Mouse (Mus musculus) G1E (cell line): ENCODE results near the gene Cdkal1. TPM values are rescaled to one million over a fixed set of nuclear protein-coding genes. Genes with fewer than 3 reads are reported as not detected.

Experiments
- ATAC-seq: 2 replicates; pipeline ENCODE4 v1.8.0; 2016; ENCODE audit warnings: mild to moderate bottlenecking; ENCODE audit not compliant: insufficient number of reproducible peaks, poor library complexity, low FRiP score, severe bottlenecking; ENCODE audit errors: extremely low read depth
- DNase-seq: peaks from one replicate; pipeline ENCODE4 v3.0.0; 2012; ENCODE audit warnings: low spot score
- H3K27me3 ChIP-seq: 2 replicates; pipeline ENCODE4 v1.6.1; 2012; ENCODE audit warnings: mild to moderate bottlenecking, low read length, inconsistent platforms; ENCODE audit not compliant: insufficient read depth
- H3K36me3 ChIP-seq: replicated peaks from 2 replicates; pipeline ENCODE3; 2012; ENCODE audit warnings: mild to moderate bottlenecking, inconsistent platforms
- H3K4me1 ChIP-seq: 2 replicates; pipeline ENCODE4 v1.6.1; 2012; ENCODE audit warnings: low read depth, low read length, inconsistent platforms, mixed read lengths; ENCODE audit not compliant: insufficient read depth
- H3K4me3 ChIP-seq: 2 replicates; pipeline ENCODE4 v1.5.1; 2012; ENCODE audit warnings: low read depth, mild to moderate bottlenecking, inconsistent platforms, low read length, moderate library complexity, mixed read lengths
- H3K9me3 ChIP-seq: replicated peaks from 2 replicates; pipeline ENCODE4 v1.6.1; 2012; ENCODE audit warnings: inconsistent platforms
- CTCF ChIP-seq: IDR thresholded peaks from 2 replicates; pipeline ENCODE4 v1.5.1; 2012; ENCODE audit warnings: low read depth, low read length, inconsistent platforms, mixed read lengths
- GATA1 ChIP-seq: IDR thresholded peaks from 2 replicates; pipeline ENCODE4 v1.6.1; 2012; ENCODE audit warnings: borderline replicate concordance, low read length, inconsistent platforms, mixed read lengths
- GATA2 ChIP-seq: IDR thresholded peaks from 2 replicates; pipeline ENCODE4 v1.6.1; 2012; ENCODE audit warnings: low read depth, low read length, inconsistent platforms, borderline replicate concordance
- POLR2AphosphoS5 ChIP-seq: IDR thresholded peaks from 2 replicates; pipeline ENCODE4 v1.6.1; 2012; ENCODE audit warnings: low read depth, low read length, inconsistent platforms; ENCODE audit not compliant: insufficient replicate concordance
- TAL1 ChIP-seq: conservative IDR thresholded peaks from 2 replicates; pipeline ENCODE4 v1.6.1; 2012; ENCODE audit warnings: low read depth, low read length, inconsistent platforms, mixed read lengths
- polyA plus RNA-seq: library from polyadenylated mRNA; stranded (reverse); fragments of >175 nt; gene quantifications from 2 replicates; pipeline ENCODE4 v1.2.3, GENCODE M21; 2012
- total RNA-seq, 2 experiments: library from RNA; stranded (forward) in 1 of 2; stranded (reverse) in 1 of 2; fragments of 200-1000 nt in 1 of 2; fragments of >200 nt in 1 of 2; fragmentation: Nextera tagmentation in 1 of 2; gene quantifications; 2 replicates each; pipeline ENCODE4 v1.2.3; 2014 to 2017

Cdkal1 gene
- total and polyA plus RNA-seq, 3 experiments: 0.98 to 53.9 (median 35.6) TPM

DNA sequence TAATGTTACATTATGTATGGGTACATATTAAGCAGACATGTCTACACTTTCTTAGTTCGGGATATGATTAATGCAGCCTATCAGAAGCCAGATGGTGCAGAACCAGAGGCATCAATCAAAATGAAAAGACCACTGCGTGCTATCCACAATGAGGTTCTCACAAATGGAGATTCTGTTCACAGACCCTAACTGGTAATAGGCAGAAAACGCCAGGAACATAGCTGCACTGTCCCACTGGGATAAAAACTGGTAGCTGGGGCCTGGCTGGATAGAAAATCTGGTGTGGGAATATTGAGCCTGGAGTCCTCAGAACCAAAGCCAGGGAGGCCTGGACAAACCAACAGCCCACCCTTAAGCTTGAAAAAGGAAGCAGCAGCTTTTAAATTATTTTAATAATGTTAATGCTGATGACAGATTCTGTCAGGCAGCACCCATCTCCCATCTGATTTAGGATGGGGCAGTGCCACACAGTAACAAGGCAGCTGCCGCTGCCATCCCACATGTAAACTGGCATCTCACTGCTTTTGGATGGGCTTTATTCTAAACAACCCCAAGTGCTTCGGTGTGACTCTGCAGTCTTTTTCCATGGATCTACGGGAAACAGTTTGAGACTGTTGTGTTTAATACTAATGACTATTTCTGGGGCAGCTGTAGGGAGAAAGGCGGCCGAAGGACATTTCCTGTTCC lies 438.9 kb downstream of the Cdkal1 start:
- Histone ChIP-seq H3K9me3 (no peaks in the 10 kb centered on the region), H3K4me3 (no peak overlapping the region), H3K27me3 (no peaks in the 10 kb centered on the region), H3K4me1 (no peaks in the 10 kb centered on the region), H3K36me3 (peaks cover 6% of the 10 kb centered on the region)
- no peak for DNase-seq
- TF ChIP-seq GATA2: no peak
- no peak for TF ChIP-seq GATA1
- TF ChIP-seq TAL1: no peak
- no peak for TF ChIP-seq CTCF
- no peak for TF ChIP-seq POLR2AphosphoS5
- ATAC-seq: no peak

DNA sequence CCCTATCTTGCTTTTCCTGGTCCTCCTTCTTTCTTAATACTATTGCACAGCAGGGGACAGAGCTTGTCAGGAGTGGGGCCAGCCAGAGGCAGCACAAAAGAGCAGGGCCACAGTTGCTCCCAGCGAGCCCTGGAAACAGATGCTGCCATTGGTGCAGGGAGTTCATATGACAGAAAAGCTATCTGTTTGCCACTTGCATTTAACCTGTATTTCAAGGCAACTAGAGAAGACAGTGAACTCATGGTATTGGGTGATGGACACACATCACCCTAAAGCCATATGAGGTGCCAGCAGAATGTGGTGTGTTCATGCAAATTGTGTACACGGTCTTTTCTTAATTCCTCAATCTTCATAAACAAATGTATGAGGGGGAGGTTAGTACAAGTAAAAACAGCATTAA lies 439.5 kb downstream of the Cdkal1 start:
- DNase-seq (no peak), ATAC-seq (no peak)
- H3K27me3 ChIP-seq: no peaks in the 10 kb centered on the region
- no peaks in the 10 kb centered on the region for H3K9me3 ChIP-seq
- peaks cover 6% of the 10 kb centered on the region for H3K36me3 ChIP-seq
- no peaks in the 10 kb centered on the region for H3K4me1 ChIP-seq
- no peak overlapping the region for H3K4me3 ChIP-seq
- TF ChIP-seq POLR2AphosphoS5 (no peak), TAL1 (no peak), GATA1 (no peak), GATA2 (no peak), CTCF (no peak)

DNA sequence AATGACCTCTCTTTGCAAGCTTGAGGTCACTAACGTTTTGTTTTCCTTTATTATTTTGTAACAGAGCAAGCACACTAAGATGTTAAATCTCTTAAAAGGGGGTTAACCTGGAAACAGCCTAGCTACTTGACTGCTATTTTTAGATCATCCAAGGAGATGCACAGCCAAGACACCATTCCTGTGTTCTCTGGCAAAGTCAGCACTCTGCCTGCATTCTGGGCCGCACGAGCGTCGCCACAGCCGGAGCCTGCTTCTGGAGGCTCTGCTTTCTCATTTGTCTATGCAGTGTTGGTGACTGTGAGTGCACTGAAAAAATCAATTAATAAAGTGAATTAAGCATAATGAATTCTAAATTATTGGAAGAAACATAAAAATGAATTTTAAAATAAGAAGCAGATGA lies 440.6 kb downstream of the Cdkal1 start:
- DNase-seq (no peak), ATAC-seq (no peak)
- TF ChIP-seq CTCF (no peak), GATA2 (no peak), TAL1 (no peak), GATA1 (no peak), POLR2AphosphoS5 (no peak)
- H3K4me1 ChIP-seq: no peaks in the 10 kb centered on the region
- peaks cover 6% of the 10 kb centered on the region for H3K36me3 ChIP-seq
- H3K27me3 ChIP-seq: no peaks in the 10 kb centered on the region
- no peak overlapping the region for H3K4me3 ChIP-seq
- no peaks in the 10 kb centered on the region for H3K9me3 ChIP-seq

DNA sequence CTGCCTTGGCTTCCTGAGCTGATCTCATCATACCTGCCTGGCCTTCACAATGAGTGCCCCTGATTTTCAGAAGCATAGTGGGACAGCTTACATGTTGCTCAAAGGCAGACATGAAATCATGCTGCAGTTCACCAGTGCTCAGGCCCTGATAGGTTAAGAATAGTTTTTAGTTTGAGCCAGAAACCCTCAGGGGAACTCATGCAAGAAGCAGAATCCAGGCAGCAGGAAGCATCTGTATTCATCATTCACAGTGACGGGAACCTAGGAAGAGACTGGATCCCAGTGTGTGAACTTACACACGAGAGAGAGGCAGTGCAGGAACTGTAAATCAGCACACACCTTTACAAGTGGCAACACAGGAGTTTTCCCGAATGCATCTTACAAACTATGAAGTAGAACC lies 441.0 kb downstream of the Cdkal1 start:
- ATAC-seq: no peak
- no peaks in the 10 kb centered on the region for H3K27me3 ChIP-seq
- H3K9me3 ChIP-seq: no peaks in the 10 kb centered on the region
- TF ChIP-seq TAL1 (no peak), CTCF (no peak), POLR2AphosphoS5 (no peak), GATA2 (no peak), GATA1 (no peak)
- H3K4me3 ChIP-seq: no peak overlapping the region
- DNase-seq: no peak
- peaks cover 6% of the 10 kb centered on the region for H3K36me3 ChIP-seq
- no peaks in the 10 kb centered on the region for H3K4me1 ChIP-seq

DNA sequence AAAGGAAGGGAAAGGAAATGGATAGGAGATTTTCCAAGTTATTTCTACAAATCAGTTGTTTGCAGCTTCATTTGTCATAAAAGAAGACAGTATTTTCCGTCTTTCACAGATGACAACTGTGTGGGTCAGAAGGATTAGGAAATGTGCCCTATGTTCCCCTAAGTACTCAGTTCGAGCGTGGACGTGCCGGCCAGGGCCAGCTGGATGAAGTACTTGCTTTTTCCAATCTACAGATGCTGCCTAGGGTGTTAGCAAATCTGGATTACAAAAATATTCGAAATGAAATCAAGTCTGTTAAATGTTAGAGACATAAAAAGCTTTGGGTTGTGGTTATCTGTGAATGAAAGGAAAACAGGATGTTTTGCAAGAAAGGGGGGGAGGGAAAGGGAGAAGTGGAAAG lies 444.3 kb downstream of the Cdkal1 start:
- DNase-seq (no peak), ATAC-seq (no peak)
- TF ChIP-seq GATA1 (no peak), POLR2AphosphoS5 (no peak), CTCF (no peak), GATA2 (no peak)
- H3K4me3 ChIP-seq: no peak overlapping the region
- no peaks in the 10 kb centered on the region for H3K4me1 ChIP-seq
- H3K9me3 ChIP-seq: no peaks in the 10 kb centered on the region
- H3K36me3 ChIP-seq: peaks cover 14% of the 10 kb centered on the region
- no peaks in the 10 kb centered on the region for H3K27me3 ChIP-seq

DNA sequence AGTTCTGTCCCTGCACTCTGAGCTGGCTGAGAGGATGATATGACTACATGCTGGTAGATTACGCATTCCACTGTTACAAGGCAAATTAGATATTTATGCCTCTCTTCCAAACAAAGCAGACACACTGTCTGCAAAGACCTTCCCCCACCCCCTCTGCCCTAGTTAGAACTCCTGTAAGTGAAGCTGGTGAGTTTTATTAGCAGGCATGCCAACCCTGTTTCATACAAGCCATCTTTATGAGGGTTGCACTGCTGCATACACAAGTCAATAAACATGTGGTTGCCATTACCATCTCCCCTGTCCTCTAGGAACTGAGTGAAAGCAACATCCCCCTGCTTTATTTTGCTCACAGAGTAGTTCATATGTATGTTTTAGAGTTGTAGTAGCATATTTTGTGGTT lies 447.9 kb downstream of the Cdkal1 start:
- H3K36me3 ChIP-seq: peaks cover 8% of the 10 kb centered on the region
- no peaks in the 10 kb centered on the region for H3K4me1 ChIP-seq
- H3K9me3 ChIP-seq: no peaks in the 10 kb centered on the region
- no peak overlapping the region for H3K4me3 ChIP-seq
- H3K27me3 ChIP-seq: no peaks in the 10 kb centered on the region
- no peak for DNase-seq
- ATAC-seq: no peak
- TF ChIP-seq TAL1 (no peak), GATA1 (no peak), POLR2AphosphoS5 (no peak), CTCF (no peak), GATA2 (no peak)

DNA sequence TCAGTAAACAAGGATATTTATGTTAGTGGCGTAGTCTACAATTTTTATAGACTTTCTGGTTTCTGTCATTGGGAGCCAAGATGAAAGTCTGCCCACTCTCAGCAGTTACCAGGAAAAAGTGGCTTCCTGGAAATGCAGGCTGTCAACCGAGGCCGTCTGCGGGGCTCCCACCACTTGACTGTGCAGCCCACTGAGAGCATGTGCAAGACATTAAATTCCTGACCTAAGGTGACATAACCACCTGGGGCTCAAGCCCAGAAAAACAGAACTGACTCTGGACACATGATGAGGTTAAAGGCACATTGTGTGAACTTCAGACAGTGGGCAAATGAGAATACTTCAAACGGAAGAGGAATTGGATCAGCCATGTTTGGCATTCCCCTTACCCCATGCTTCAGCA lies 450.2 kb downstream of the Cdkal1 start:
- TF ChIP-seq POLR2AphosphoS5 (no peak), TAL1 (no peak), GATA1 (no peak), GATA2 (no peak), CTCF (no peak)
- H3K4me3 ChIP-seq: no peak overlapping the region
- DNase-seq (no peak), ATAC-seq (no peak)
- no peaks in the 10 kb centered on the region for H3K27me3 ChIP-seq
- H3K36me3 ChIP-seq: peaks cover 8% of the 10 kb centered on the region
- H3K9me3 ChIP-seq: no peaks in the 10 kb centered on the region
- no peaks in the 10 kb centered on the region for H3K4me1 ChIP-seq

DNA sequence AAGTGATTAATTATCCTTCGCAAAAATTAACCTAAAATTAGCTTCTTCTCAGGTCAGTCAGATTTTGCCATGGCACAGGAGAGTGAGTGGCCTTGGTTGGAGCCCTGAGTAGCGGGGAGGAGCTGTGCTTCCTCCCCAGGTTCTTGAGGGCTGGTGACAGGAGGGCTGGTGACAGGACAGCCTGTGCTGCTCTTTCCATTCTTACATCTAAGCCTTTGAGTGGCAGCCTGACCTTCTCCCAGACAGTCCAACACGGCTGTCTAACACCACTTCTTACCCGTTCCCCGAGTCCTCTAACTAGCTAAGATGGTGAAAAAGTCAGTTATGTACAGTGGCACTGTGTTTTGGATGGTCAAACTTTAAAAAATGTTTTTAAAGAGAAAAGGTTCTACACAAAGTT lies 452.3 kb downstream of the Cdkal1 start:
- ATAC-seq (no peak), DNase-seq (no peak)
- Histone ChIP-seq H3K4me3 (no peak overlapping the region), H3K9me3 (no peaks in the 10 kb centered on the region), H3K36me3 (peaks cover 5% of the 10 kb centered on the region), H3K27me3 (no peaks in the 10 kb centered on the region), H3K4me1 (no peaks in the 10 kb centered on the region)
- TF ChIP-seq TAL1 (no peak), GATA2 (no peak), CTCF (no peak), GATA1 (no peak), POLR2AphosphoS5 (no peak)
